Mouse (Mus musculus): ENCODE results near the gene 7530416G11Rik. TPM values are rescaled to one million over a fixed set of nuclear protein-coding genes. Genes with fewer than 3 reads are reported as not detected.

7530416G11Rik gene
- not detected in 2 replicates for polyA plus RNA-seq (2014; fragmentation: Nextera tagmentation; extraction: Ambion mirVana)

DNA sequence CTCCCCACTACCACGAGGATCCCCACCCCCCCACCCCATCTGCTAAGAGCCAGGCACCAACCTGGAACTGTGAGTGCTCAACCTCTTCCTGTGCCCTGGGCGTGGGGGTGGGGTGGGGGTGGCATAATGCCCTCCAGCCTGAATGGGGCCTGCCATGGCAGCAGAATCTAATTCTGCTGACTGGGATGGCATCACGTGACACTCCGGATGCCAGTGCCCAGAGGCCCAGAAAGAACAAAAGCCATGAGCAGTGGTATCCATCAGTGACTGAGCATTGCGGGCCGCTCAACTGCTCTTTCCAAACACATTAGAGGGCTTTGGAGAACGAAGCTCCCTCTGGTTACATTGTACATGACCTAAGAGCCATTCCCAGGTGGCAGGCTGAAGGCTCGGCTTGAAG is at the start of gene 7530416G11Rik:
Gene 7530416G11Rik (minus strand): TSS at position 101 of the 400 bp plus-strand sequence.
- Histone ChIP-seq H3K27ac (ENCODE audit: low read depth, low read length) (no peak within 1 kb of the TSS), H3K9me3 (ENCODE audit: control insufficient read depth, low read length) (no peaks in the 10 kb centered on the region), H3K4me1 (ENCODE audit: control insufficient read depth, insufficient read depth, low read length) (0 out of 2 replicates have a peak, but pooled peaks cover 6% of the 10 kb centered on the region), H3K36me3 (ENCODE audit: control insufficient read depth, insufficient read depth, low read length) (no peaks in the 10 kb centered on the region), H3K27me3 (ENCODE audit: control insufficient read depth, insufficient read depth, low read length) (no peaks in the 10 kb centered on the region), H3K9ac (replicated peaks; ENCODE audit: low read depth, low read length) (no peak within 1 kb of the TSS), H3K4me3 (ENCODE audit: low read depth, low read length) (no peak within 1 kb of the TSS), H3K4me2 (ENCODE audit: low read depth, low read length) (no peak within 1 kb of the TSS)
- 75% methylated on average over 8 of the region's 8 CpGs for WGBS
- ATAC-seq (ENCODE audit: low read depth), result no peak

- H3K4me3 ChIP-seq (ENCODE audit: low read depth, low read length), result no peak overlapping the region
- ATAC-seq (ENCODE audit: low read depth), result no peak
- WGBS, result 72% methylated on average over 4 of the region's 4 CpGs
- H3K4me2 ChIP-seq (ENCODE audit: low read depth, low read length), result no peak overlapping the region
- no peak overlapping the region for H3K27ac ChIP-seq (ENCODE audit: low read depth, low read length)
- H3K36me3 ChIP-seq (ENCODE audit: control insufficient read depth, insufficient read depth, low read length), result no peaks in the 10 kb centered on the region
- H3K9me3 ChIP-seq (ENCODE audit: control insufficient read depth, low read length), result no peaks in the 10 kb centered on the region
- H3K4me1 ChIP-seq (ENCODE audit: control insufficient read depth, insufficient read depth, low read length), result no peaks in the 10 kb centered on the region
- no peak overlapping the region for H3K9ac ChIP-seq (replicated peaks; ENCODE audit: low read depth, low read length)
- H3K27me3 ChIP-seq (ENCODE audit: control insufficient read depth, insufficient read depth, low read length), result no peaks in the 10 kb centered on the region
Observed at GRCm38 (mm10) chr15:85546500-85546899, 43.5 kb upstream of the 7530416G11Rik start.

- no peaks in the 10 kb centered on the region for H3K4me1 ChIP-seq (ENCODE audit: control insufficient read depth, insufficient read depth, low read length)
- H3K36me3 ChIP-seq (ENCODE audit: control insufficient read depth, insufficient read depth, low read length), result no peaks in the 10 kb centered on the region
- no peak overlapping the region for H3K27ac ChIP-seq (ENCODE audit: low read depth, low read length)
- no peak overlapping the region for H3K4me3 ChIP-seq (ENCODE audit: low read depth, low read length)
- H3K27me3 ChIP-seq (ENCODE audit: control insufficient read depth, insufficient read depth, low read length), result no peaks in the 10 kb centered on the region
- 91% methylated on average over 5 of the region's 5 CpGs for WGBS
- ATAC-seq (ENCODE audit: low read depth), result no peak
- no peak overlapping the region for H3K4me2 ChIP-seq (ENCODE audit: low read depth, low read length)
- no peaks in the 10 kb centered on the region for H3K9me3 ChIP-seq (ENCODE audit: control insufficient read depth, low read length)
- H3K9ac ChIP-seq (replicated peaks; ENCODE audit: low read depth, low read length), result no peak overlapping the region
Observed at GRCm38 (mm10) chr15:85545369-85545768, 42.3 kb upstream of the 7530416G11Rik start.

DNA sequence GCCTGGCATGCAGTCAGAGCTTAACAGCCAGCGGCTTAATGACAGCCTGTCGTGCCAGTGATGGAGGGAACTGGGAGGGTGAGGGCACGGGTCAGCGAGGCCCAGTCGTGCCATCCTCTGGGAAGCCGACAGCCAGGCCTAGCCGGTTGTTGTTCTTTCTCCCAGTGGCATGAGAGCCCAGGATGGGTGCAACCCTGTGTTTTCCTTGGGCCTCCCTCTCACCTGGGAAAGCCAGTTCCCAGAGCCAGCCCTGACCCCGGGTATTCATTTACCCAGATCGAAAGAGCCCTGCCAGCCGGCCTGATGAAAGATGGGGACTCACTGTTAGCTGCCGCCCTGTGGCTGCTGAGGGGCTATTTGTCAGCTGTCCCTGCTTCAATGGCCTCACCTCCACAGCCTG is 35.1 kb upstream of the 7530416G11Rik start:
- no peak overlapping the region; the same call in 1 of the 2 replicates for H3K9ac ChIP-seq (replicated peaks; ENCODE audit: low read depth, low read length)
- H3K27me3 ChIP-seq (ENCODE audit: control insufficient read depth, insufficient read depth, low read length), result no peaks in the 10 kb centered on the region
- H3K4me2 ChIP-seq (ENCODE audit: low read depth, low read length), result no peak overlapping the region
- 45% methylated on average over 11 of the region's 11 CpGs for WGBS
- no peaks in the 10 kb centered on the region for H3K36me3 ChIP-seq (ENCODE audit: control insufficient read depth, insufficient read depth, low read length)
- no peaks in the 10 kb centered on the region for H3K9me3 ChIP-seq (ENCODE audit: control insufficient read depth, low read length)
- no peaks in the 10 kb centered on the region for H3K4me1 ChIP-seq (ENCODE audit: control insufficient read depth, insufficient read depth, low read length)
- H3K27ac ChIP-seq (ENCODE audit: low read depth, low read length), result no peak overlapping the region
- no peak overlapping the region for H3K4me3 ChIP-seq (ENCODE audit: low read depth, low read length)
- no peak for ATAC-seq (ENCODE audit: low read depth)

DNA sequence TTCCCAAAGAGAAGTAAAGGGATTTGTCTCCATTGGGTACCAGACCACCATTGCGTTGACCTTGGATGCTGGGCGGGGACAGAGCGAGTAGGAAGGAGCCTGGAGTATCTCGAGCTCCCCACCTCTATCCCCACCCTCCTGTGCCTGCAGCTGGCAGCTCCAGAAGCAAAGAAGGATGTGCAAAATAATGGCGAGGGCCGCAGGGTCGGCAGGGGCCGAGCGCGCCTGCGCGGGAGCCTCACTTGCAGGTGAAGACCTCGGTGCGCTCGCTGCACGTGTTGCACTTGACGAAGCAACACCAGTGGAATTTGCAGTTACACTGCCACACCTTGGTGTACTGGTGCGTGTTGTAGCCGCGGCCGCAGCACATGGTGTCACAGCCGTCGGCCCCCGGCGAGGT is 34.1 kb upstream of the 7530416G11Rik start:
- H3K4me3 ChIP-seq (ENCODE audit: low read depth, low read length), result no peak overlapping the region
- no peak overlapping the region for H3K4me2 ChIP-seq (ENCODE audit: low read depth, low read length)
- no peaks in the 10 kb centered on the region for H3K27me3 ChIP-seq (ENCODE audit: control insufficient read depth, insufficient read depth, low read length)
- ATAC-seq (ENCODE audit: low read depth), result no peak
- no peaks in the 10 kb centered on the region for H3K36me3 ChIP-seq (ENCODE audit: control insufficient read depth, insufficient read depth, low read length)
- no peak overlapping the region for H3K27ac ChIP-seq (ENCODE audit: low read depth, low read length)
- no peaks in the 10 kb centered on the region for H3K9me3 ChIP-seq (ENCODE audit: control insufficient read depth, low read length)
- H3K9ac ChIP-seq (replicated peaks; ENCODE audit: low read depth, low read length), result no peak overlapping the region
- WGBS, result 91% methylated on average over 25 of the region's 25 CpGs
- no peaks in the 10 kb centered on the region for H3K4me1 ChIP-seq (ENCODE audit: control insufficient read depth, insufficient read depth, low read length)

DNA sequence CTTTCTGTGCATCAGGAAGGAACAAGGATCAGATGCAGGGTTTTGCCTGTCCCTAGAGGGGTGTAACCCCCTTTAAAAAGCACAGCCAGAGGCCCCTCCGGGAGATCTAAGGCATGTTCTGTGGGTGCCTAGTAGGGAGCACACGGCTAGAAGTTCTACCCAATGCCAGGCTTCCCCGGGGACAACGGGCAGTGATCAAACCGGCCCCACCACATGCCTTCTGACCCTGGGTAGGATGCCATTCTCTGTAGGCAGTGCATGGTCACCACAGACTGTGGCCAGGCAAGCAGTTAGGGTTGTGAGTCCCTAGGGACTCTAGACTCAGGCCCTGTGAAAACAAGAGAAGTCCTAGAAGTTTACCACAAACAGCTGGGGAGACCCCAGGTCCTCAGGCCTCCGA is 31.6 kb upstream of the 7530416G11Rik start:
- Histone ChIP-seq H3K9me3 (ENCODE audit: control insufficient read depth, low read length) (no peaks in the 10 kb centered on the region), H3K27me3 (ENCODE audit: control insufficient read depth, insufficient read depth, low read length) (no peaks in the 10 kb centered on the region), H3K9ac (replicated peaks; ENCODE audit: low read depth, low read length) (no peak overlapping the region), H3K4me2 (ENCODE audit: low read depth, low read length) (no peak overlapping the region), H3K4me3 (ENCODE audit: low read depth, low read length) (no peak overlapping the region), H3K36me3 (ENCODE audit: control insufficient read depth, insufficient read depth, low read length) (no peaks in the 10 kb centered on the region), H3K27ac (ENCODE audit: low read depth, low read length) (no peak overlapping the region), H3K4me1 (ENCODE audit: control insufficient read depth, insufficient read depth, low read length) (no peaks in the 10 kb centered on the region)
- WGBS, result 84% methylated on average over 6 of the region's 6 CpGs
- ATAC-seq (ENCODE audit: low read depth), result no peak

GRCm38 (mm10) chr15:85534215-85534614 is 31.2 kb upstream of the 7530416G11Rik start:
- Histone ChIP-seq H3K9ac (replicated peaks; ENCODE audit: low read depth, low read length) (no peak overlapping the region), H3K9me3 (ENCODE audit: control insufficient read depth, low read length) (no peaks in the 10 kb centered on the region), H3K27ac (ENCODE audit: low read depth, low read length) (no peak overlapping the region), H3K27me3 (ENCODE audit: control insufficient read depth, insufficient read depth, low read length) (no peaks in the 10 kb centered on the region), H3K4me2 (ENCODE audit: low read depth, low read length) (no peak overlapping the region), H3K4me3 (ENCODE audit: low read depth, low read length) (no peak overlapping the region), H3K4me1 (ENCODE audit: control insufficient read depth, insufficient read depth, low read length) (no peaks in the 10 kb centered on the region), H3K36me3 (ENCODE audit: control insufficient read depth, insufficient read depth, low read length) (no peaks in the 10 kb centered on the region)
- WGBS, result 71% methylated on average over 8 of the region's 8 CpGs
- no peak for ATAC-seq (ENCODE audit: low read depth)

DNA sequence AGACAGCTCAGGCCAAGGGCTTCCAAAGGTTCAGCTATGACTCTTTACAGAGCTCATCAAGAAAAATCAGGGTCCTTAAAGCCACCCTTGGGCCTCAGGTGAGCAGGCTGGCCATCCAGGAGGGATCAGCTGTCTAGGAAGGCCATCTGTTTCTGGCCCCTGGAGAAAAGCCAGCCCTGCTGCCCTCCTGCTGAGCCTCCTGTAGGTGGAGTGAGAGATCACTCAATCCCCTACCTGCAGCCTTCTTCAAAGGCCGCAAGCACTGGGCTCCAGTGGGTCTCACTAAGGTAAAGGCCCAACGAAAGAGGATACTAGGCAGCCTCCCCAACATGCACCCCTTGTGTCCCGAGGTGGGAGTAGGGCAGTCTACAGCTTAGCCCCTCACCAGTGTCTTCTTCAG is 29.0 kb upstream of the 7530416G11Rik start:
- H3K27ac ChIP-seq (ENCODE audit: low read depth, low read length), result no peak overlapping the region
- no peaks in the 10 kb centered on the region for H3K9me3 ChIP-seq (ENCODE audit: control insufficient read depth, low read length)
- no peaks in the 10 kb centered on the region for H3K36me3 ChIP-seq (ENCODE audit: control insufficient read depth, insufficient read depth, low read length)
- ATAC-seq (ENCODE audit: low read depth), result no peak
- H3K4me3 ChIP-seq (ENCODE audit: low read depth, low read length), result no peak overlapping the region
- H3K27me3 ChIP-seq (ENCODE audit: control insufficient read depth, insufficient read depth, low read length), result no peaks in the 10 kb centered on the region
- whole genome bisulfite sequencing, result 82% methylated on average over 3 of the region's 3 CpGs
- H3K9ac ChIP-seq (replicated peaks; ENCODE audit: low read depth, low read length), result no peak overlapping the region
- H3K4me2 ChIP-seq (ENCODE audit: low read depth, low read length), result no peak overlapping the region
- no peaks in the 10 kb centered on the region for H3K4me1 ChIP-seq (ENCODE audit: control insufficient read depth, insufficient read depth, low read length)

DNA sequence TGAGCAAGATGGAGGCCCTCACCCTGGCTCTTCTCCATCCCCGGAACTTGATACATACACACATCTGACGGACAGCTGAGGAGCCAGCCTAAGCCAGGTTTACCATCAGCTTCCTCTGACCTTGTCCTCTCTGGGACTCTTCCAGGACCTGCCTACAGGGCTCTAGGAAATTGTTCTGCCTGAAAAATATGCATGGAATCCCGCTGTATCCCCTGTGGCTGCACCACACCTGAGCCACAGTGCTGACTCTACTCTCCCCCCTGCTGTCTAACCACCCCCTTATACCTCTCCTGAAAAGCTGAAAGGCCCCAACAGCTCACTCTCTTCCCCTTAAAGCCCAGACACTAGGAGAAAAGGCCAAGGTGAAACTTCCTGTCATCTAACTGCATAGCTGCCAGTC is 26.9 kb upstream of the 7530416G11Rik start:
- WGBS, result 73% methylated on average over 3 of the region's 3 CpGs
- no peaks in the 10 kb centered on the region for H3K36me3 ChIP-seq (ENCODE audit: control insufficient read depth, insufficient read depth, low read length)
- no peaks in the 10 kb centered on the region for H3K9me3 ChIP-seq (ENCODE audit: control insufficient read depth, low read length)
- no peaks in the 10 kb centered on the region for H3K27me3 ChIP-seq (ENCODE audit: control insufficient read depth, insufficient read depth, low read length)
- ATAC-seq (ENCODE audit: low read depth), result no peak
- no peak overlapping the region for H3K4me3 ChIP-seq (ENCODE audit: low read depth, low read length)
- no peak overlapping the region for H3K4me2 ChIP-seq (ENCODE audit: low read depth, low read length)
- no peak overlapping the region for H3K9ac ChIP-seq (replicated peaks; ENCODE audit: low read depth, low read length)
- H3K27ac ChIP-seq (ENCODE audit: low read depth, low read length), result no peak overlapping the region
- H3K4me1 ChIP-seq (ENCODE audit: control insufficient read depth, insufficient read depth, low read length), result no peaks in the 10 kb centered on the region

Data from neural tube, embryonic 14.5 days (tissue).